Mouse (Mus musculus) lung, postnatal 0 days (tissue): ENCODE measurements around the gene Olfr612. TPM values are rescaled to one million over a fixed set of nuclear protein-coding genes. Genes with fewer than 3 reads are reported as not detected.
"Not testable (repeated sequence)": the region's sequence is repeated elsewhere in the genome, so short reads cannot be mapped to it uniquely, and the experiment has no call there.

Source experiments
- ATAC-seq: fragments of 200-750 bp; cut with Nextera tagmentation; 2 replicates; pipeline ENCODE4 v1.8.0; 2017; ENCODE audit warnings: moderate library complexity
- DNase-seq: peaks from one replicate; pipeline ENCODE4 v3.0.0-alpha.2; 2016; ENCODE audit warnings: low spot score
- H3K27ac ChIP-seq: fragments of 300-500 bp; sonication (generic); 2 replicates; pipeline ENCODE4 v1.5.1; 2014; ENCODE audit warnings: antibody characterized with exemption, mild to moderate bottlenecking, low read length, mixed read lengths
- H3K27me3 ChIP-seq: fragments of 300-500 bp; sonication (generic); replicated peaks from 2 replicates; pipeline ENCODE4 v1.6.1; 2014; ENCODE audit warnings: low read length, mixed read lengths; ENCODE audit not compliant: insufficient read depth
- H3K36me3 ChIP-seq: fragments of 300-500 bp; sonication (generic); 2 replicates; pipeline ENCODE4 v1.6.1; 2014; ENCODE audit warnings: low read length, mixed read lengths; ENCODE audit not compliant: insufficient read depth
- H3K4me1 ChIP-seq: fragments of 300-500 bp; sonication (generic); 2 replicates; pipeline ENCODE4 v1.6.1; 2014; ENCODE audit warnings: antibody characterized with exemption, low read depth, low read length, mixed read lengths; ENCODE audit not compliant: insufficient read depth
- H3K4me2 ChIP-seq: fragments of 300-500 bp; sonication (generic); replicated peaks from 2 replicates; pipeline ENCODE4 v1.6.1; 2014; ENCODE audit warnings: low read depth, mild to moderate bottlenecking, low read length, moderate library complexity, mixed read lengths
- H3K4me3 ChIP-seq: fragments of 300-500 bp; sonication (generic); 2 replicates; pipeline ENCODE4 v1.5.1; 2014; ENCODE audit warnings: low read depth, low read length
- H3K9ac ChIP-seq: fragments of 300-500 bp; sonication (generic); replicated peaks from 2 replicates; pipeline ENCODE4 v1.6.1; 2014; ENCODE audit warnings: low read depth, mild to moderate bottlenecking
- H3K9me3 ChIP-seq: fragments of 300-500 bp; sonication (generic); 2 replicates; pipeline ENCODE4 v1.6.1; 2016; ENCODE audit warnings: low read length, mixed read lengths
- CTCF ChIP-seq: IDR thresholded peaks from 2 replicates; pipeline ENCODE4 v1.5.1; 2016; ENCODE audit warnings: antibody characterized with exemption, mild to moderate bottlenecking
- EP300 ChIP-seq: IDR thresholded peaks from 2 replicates; pipeline ENCODE4 v1.6.1; 2016; ENCODE audit warnings: antibody characterized with exemption, mild to moderate bottlenecking, control low read depth
- WGBS: fragments of 180-500 bp; shearing (Covaris S2); extraction: QIAGEN DNeasy Blood & Tissue Kit; methylation state at CpG from one replicate; pipeline ENCODE4 v1.1.7; 2014; 5-methylcytosine and 5-hydroxymethylcytosine counted together
- polyA plus RNA-seq: library from polyadenylated mRNA; unstranded; fragments of >200 nt; fragmentation: Nextera tagmentation; extraction: Ambion mirVana; gene quantifications from 2 replicates; pipeline ENCODE4 v1.2.1, GENCODE M21; 2015

Gene Olfr612
- polyA plus RNA-seq: not detected in 2 replicates

DNA sequence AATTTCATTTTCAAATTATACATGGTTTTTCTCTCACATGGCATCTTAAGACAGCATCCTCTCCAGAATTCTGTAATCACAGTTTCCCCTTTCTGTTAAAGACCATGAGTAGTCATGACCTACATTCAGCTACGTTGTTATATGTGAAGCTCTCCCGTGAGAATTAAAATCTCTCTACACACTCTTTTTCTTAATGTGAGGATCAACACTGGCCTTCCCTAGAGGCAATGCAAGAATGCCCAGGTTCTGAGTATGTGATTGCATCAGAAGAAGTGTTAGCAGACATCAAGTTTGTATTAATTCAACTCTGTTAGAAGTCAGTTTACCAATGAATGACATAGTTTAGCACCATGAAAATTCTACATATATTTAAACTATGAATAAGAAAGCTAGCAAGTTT, at the start of gene Olfr612:
Gene Olfr612 (minus strand): TSS at position 101 of the 400 bp plus-strand sequence.
- H3K4me1 ChIP-seq, H3K36me3 ChIP-seq, H3K27me3 ChIP-seq, ATAC-seq, H3K9ac ChIP-seq, H3K9me3 ChIP-seq, DNase-seq, H3K4me2 ChIP-seq, H3K4me3 ChIP-seq, H3K27ac ChIP-seq: not testable (repeated sequence)
- 68% methylated on average over 2 of the region's 2 CpGs for WGBS

DNA sequence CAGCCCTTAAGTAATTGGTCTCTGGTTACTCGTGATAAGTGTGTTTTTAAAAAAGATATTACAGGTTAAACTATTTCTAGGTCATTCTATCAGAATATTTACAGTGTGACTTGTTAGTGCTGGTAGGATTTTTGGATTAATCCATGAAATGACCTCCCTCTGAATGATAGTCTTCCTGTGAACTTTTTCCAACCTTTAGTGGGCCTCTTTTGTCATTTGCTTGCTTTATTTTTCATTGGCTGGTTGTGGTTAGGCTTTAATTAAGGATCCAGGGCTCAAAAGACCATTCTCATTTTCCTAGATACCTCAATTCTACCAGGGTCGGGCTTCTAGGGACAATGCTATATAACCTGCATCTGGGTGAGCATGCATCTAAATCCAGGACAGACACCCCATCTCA, 47.3 kb upstream of the Olfr612 start, which contains the start of gene Olfr618:
Gene Olfr618 (plus strand): TSS at position 301 of the 400 bp plus-strand sequence.
- Histone ChIP-seq H3K27ac (no peak within 1 kb of the TSS), H3K27me3 (no peaks in the 10 kb centered on the region), H3K36me3 (no peaks in the 10 kb centered on the region), H3K4me3 (no peak within 1 kb of the TSS), H3K9ac (no peak within 1 kb of the TSS), H3K9me3 (no peaks in the 10 kb centered on the region), H3K4me1 (no peaks in the 10 kb centered on the region), H3K4me2 (no peak within 1 kb of the TSS)
- WGBS: 55% methylated on average over 2 of the region's 2 CpGs
- no peak for ATAC-seq
- no peak for TF ChIP-seq CTCF
- no peak for TF ChIP-seq EP300
- DNase-seq: no peak

DNA sequence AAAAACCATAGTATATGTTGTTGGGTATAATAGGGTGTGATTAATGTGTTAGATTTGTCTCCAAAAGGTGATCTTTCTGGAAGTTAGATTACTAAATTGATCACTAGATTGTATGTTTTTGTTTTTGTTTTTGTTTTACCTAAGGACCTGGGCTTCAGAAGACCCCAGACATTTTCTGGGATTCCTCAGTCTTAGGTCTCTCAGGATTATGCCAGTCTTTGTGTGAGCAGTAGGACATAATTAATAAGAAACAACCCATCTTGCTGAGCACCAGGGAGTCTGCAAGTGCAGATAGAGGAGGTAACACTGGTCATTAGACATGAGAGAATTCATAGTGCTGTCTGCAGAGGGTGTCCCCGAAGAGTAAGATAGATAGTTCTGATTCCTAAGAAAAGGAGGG, 30.2 kb upstream of the Olfr612 start, which contains the start of gene Olfr617:
Gene Olfr617 (plus strand): TSS at position 301 of the 400 bp plus-strand sequence.
- Histone ChIP-seq H3K4me3 (no peak within 1 kb of the TSS), H3K36me3 (no peaks in the 10 kb centered on the region), H3K27ac (no peak within 1 kb of the TSS), H3K9me3 (no peaks in the 10 kb centered on the region), H3K27me3 (no peaks in the 10 kb centered on the region), H3K4me1 (no peaks in the 10 kb centered on the region), H3K9ac (no peak within 1 kb of the TSS), H3K4me2 (no peak within 1 kb of the TSS)
- WGBS: 76% methylated on average over 1 of the region's 1 CpGs
- no peak for ATAC-seq
- TF ChIP-seq EP300: no peak
- DNase-seq: no peak

DNA sequence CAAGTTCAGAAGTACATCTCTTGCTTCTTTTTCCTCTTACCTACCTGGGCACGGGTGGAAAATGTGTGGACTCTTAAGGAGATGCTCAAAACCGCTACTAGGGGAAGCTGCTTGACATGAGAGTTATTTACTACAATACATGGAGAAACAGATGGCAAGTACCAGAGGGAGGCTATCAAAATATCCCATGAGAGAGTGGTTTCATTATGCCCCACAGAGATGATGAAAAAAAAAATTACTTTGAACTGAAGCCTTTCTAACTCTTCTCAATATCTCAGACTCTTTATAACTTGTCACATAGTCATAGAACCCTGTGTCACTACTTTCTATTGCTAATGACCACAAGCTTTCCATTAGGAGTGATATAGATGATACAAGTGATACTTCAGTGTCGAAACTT, 26.5 kb upstream of the Olfr612 start, which contains the start of gene Olfr616:
Gene Olfr616 (minus strand): TSS at position 101 of the 400 bp plus-strand sequence.
- H3K9ac ChIP-seq: no peak within 1 kb of the TSS
- H3K36me3 ChIP-seq: no peaks in the 10 kb centered on the region
- H3K4me1 ChIP-seq: no peaks in the 10 kb centered on the region
- H3K27ac ChIP-seq: no peak within 1 kb of the TSS
- no peak within 1 kb of the TSS for H3K4me3 ChIP-seq
- 79% methylated on average over 3 of the region's 3 CpGs for WGBS
- ATAC-seq (no peak), DNase-seq (no peak)
- TF ChIP-seq CTCF: no peak
- no peak for TF ChIP-seq EP300
- H3K27me3 ChIP-seq: no peaks in the 10 kb centered on the region
- no peak within 1 kb of the TSS for H3K4me2 ChIP-seq
- no peaks in the 10 kb centered on the region for H3K9me3 ChIP-seq

DNA sequence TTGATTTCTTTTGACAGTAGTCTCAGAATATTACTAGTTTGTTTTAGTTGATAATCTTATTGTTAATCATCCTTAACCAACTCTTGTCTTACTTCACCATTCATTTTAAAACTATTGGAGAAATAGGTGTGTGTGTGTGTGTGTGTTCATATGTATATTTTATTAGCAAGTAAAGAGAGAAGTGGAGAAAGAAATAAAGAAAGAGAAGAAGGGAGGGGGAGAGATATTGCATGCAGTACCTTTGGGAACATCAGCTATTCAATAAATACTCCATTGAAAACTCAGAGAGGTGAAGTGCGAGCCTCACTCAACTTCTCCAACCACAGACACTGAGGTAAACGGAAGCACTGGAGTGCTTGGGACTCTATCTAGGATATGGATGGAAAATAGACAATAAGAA, 13.3 kb upstream of the Olfr612 start, which contains the start of gene Olfr615:
Gene Olfr615 (plus strand): TSS at position 301 of the 400 bp plus-strand sequence.
- H3K36me3 ChIP-seq: no peaks in the 10 kb centered on the region
- H3K9ac ChIP-seq: no peak within 1 kb of the TSS
- H3K27me3 ChIP-seq: no peaks in the 10 kb centered on the region
- no peaks in the 10 kb centered on the region for H3K4me1 ChIP-seq
- no peak within 1 kb of the TSS for H3K4me2 ChIP-seq
- H3K4me3 ChIP-seq: no peak within 1 kb of the TSS
- TF ChIP-seq EP300 (no peak), CTCF (no peak)
- DNase-seq: no peak
- ATAC-seq: no peak
- H3K9me3 ChIP-seq: no peaks in the 10 kb centered on the region
- no peak within 1 kb of the TSS for H3K27ac ChIP-seq
- 80% methylated on average over 2 of the region's 2 CpGs for WGBS

DNA sequence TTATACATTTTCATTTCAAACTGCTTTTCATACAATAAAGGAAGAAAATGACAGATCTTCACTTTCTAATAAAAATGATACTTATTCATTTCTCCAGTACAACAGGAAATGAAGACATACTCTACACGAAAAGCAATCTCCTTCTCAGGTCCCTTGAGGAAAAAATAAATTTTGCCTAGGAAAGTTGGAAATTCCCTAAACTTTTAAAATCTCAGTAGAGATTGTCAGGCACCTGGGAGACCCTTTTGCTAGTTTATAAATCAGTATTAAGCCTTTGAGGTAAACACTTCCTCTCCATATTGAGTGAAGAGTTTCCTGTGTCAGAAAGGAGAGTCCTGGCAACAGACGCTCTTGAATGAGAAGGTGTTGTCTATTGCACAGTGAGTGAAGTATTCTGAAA, 5.3 kb upstream of the Olfr612 start, which contains the start of gene Olfr613:
Gene Olfr613 (plus strand): TSS at position 301 of the 400 bp plus-strand sequence.
- no peak within 1 kb of the TSS for H3K9ac ChIP-seq
- no peak within 1 kb of the TSS for H3K4me3 ChIP-seq
- no peaks in the 10 kb centered on the region for H3K27me3 ChIP-seq
- DNase-seq: no peak
- no peak for ATAC-seq
- no peaks in the 10 kb centered on the region for H3K36me3 ChIP-seq
- no peak for TF ChIP-seq CTCF
- no peak for TF ChIP-seq EP300
- no peaks in the 10 kb centered on the region for H3K9me3 ChIP-seq
- no peak within 1 kb of the TSS for H3K27ac ChIP-seq
- no peak within 1 kb of the TSS for H3K4me2 ChIP-seq
- H3K4me1 ChIP-seq: no peaks in the 10 kb centered on the region
- WGBS: 50% methylated on average over 2 of the region's 2 CpGs

DNA sequence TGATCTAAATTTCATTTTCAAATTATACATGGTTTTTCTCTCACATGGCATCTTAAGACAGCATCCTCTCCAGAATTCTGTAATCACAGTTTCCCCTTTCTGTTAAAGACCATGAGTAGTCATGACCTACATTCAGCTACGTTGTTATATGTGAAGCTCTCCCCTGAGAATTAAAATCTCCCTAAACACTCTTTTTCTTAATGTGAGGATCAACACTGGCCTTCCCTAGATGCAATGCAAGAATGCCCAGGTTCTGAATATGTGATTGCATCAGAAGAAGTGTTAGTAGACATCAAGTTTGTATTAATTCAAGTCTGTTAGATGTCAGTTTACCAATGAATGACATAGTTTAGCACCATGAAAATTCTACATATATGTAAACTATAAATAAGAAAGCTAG, 21.8 kb downstream of the Olfr612 start, which contains the start of gene Olfr611:
Gene Olfr611 (minus strand): TSS at position 101 of the 400 bp plus-strand sequence.
- H3K4me3 ChIP-seq, H3K27me3 ChIP-seq, H3K4me2 ChIP-seq, H3K36me3 ChIP-seq, H3K9ac ChIP-seq, ATAC-seq, H3K4me1 ChIP-seq, H3K27ac ChIP-seq, DNase-seq, H3K9me3 ChIP-seq: not testable (repeated sequence)
- 45% methylated on average over 1 of the region's 1 CpGs for WGBS
